Mouse (Mus musculus) ES-Bruce4 (cell line): ENCODE measurements at regions not wholly inside any gene's neighbourhood (a gene's known extent, or its start where the extent isn't known, plus 50 kb on each side); places are given as distances from the start of the nearest gene placed in this dataset.

Experiments used
- H3K27ac ChIP-seq: 2 replicates; pipeline ENCODE4 v1.5.1; 2012; ENCODE audit warnings: low read length, inconsistent platforms; ENCODE audit not compliant: insufficient read depth
- H3K27me3 ChIP-seq: 2 replicates; pipeline ENCODE4 v1.6.1; 2012; ENCODE audit warnings: mild to moderate bottlenecking, low read length, inconsistent platforms; ENCODE audit not compliant: control insufficient read depth, poor library complexity, insufficient read depth, severe bottlenecking
- H3K36me3 ChIP-seq: 2 replicates; pipeline ENCODE4 v1.6.1; 2012; ENCODE audit warnings: inconsistent platforms, mild to moderate bottlenecking, low read length, moderate library complexity; ENCODE audit not compliant: control insufficient read depth, poor library complexity, insufficient read depth, severe bottlenecking
- H3K4me1 ChIP-seq: one replicate; pipeline ENCODE4 v1.8.1; 2011; ENCODE audit warnings: low read length; ENCODE audit not compliant: control insufficient read depth, insufficient read depth
- H3K4me3 ChIP-seq: 2 replicates; pipeline ENCODE4 v1.5.1; 2011; ENCODE audit warnings: low read depth, mild to moderate bottlenecking, low read length
- H3K9ac ChIP-seq: 2 replicates; pipeline ENCODE4 v1.6.1; 2012; ENCODE audit warnings: low read depth, mild to moderate bottlenecking, inconsistent platforms; ENCODE audit not compliant: poor library complexity, severe bottlenecking
- H3K9me3 ChIP-seq: replicated peaks from 2 replicates; pipeline ENCODE4 v1.6.1; 2012; ENCODE audit warnings: mild to moderate bottlenecking, low read length, inconsistent platforms; ENCODE audit not compliant: control insufficient read depth, poor library complexity, insufficient read depth, severe bottlenecking
- CTCF ChIP-seq: IDR thresholded peaks from one replicate; pipeline ENCODE4 v1.8.1; 2011; ENCODE audit warnings: low read depth, low read length
- EP300 ChIP-seq: IDR thresholded peaks from 2 replicates; pipeline ENCODE4 v1.6.1; 2011; ENCODE audit warnings: low read depth, low read length; ENCODE audit not compliant: insufficient read depth
- POLR2A ChIP-seq: IDR thresholded peaks from one replicate; pipeline ENCODE4 v1.8.1; 2011; ENCODE audit warnings: low read length; ENCODE audit not compliant: insufficient read depth

- no peak for TF ChIP-seq CTCF
- no peak for TF ChIP-seq POLR2A
- no peak for TF ChIP-seq EP300
- Histone ChIP-seq H3K4me3 (no peak overlapping the region), H3K9me3 (no peaks in the 10 kb centered on the region), H3K4me1 (no peaks in the 10 kb centered on the region), H3K9ac (no peak overlapping the region), H3K36me3 (no peaks in the 10 kb centered on the region), H3K27ac (no peak overlapping the region), H3K27me3 (no peaks in the 10 kb centered on the region)
Measured at GRCm38 (mm10) chr16:69646156-69646555, 217.4 kb downstream of the Speer2 start.

GRCm38 (mm10) chr16:69607736-69608135 lies 255.8 kb downstream of the Speer2 start:
- H3K36me3 ChIP-seq: no peaks in the 10 kb centered on the region
- no peak overlapping the region for H3K9ac ChIP-seq
- TF ChIP-seq POLR2A: no peak
- no peak for TF ChIP-seq CTCF
- no peak for TF ChIP-seq EP300
- H3K4me3 ChIP-seq: no peak overlapping the region
- H3K27ac ChIP-seq: no peak overlapping the region
- H3K4me1 ChIP-seq: no peaks in the 10 kb centered on the region
- no peaks in the 10 kb centered on the region for H3K27me3 ChIP-seq
- no peaks in the 10 kb centered on the region for H3K9me3 ChIP-seq

- Histone ChIP-seq H3K9ac (no peak overlapping the region), H3K4me3 (no peak overlapping the region), H3K27ac (no peak overlapping the region), H3K36me3 (no peaks in the 10 kb centered on the region), H3K27me3 (no peaks in the 10 kb centered on the region), H3K4me1 (no peaks in the 10 kb centered on the region), H3K9me3 (no peaks in the 10 kb centered on the region)
- no peak for TF ChIP-seq EP300
- no peak for TF ChIP-seq CTCF
- no peak for TF ChIP-seq POLR2A
Measured at GRCm38 (mm10) chr16:69600978-69601377, 262.6 kb downstream of the Speer2 start.

- Histone ChIP-seq H3K4me3 (no peak overlapping the region), H3K9ac (no peak overlapping the region), H3K4me1 (no peaks in the 10 kb centered on the region), H3K27me3 (no peaks in the 10 kb centered on the region), H3K36me3 (no peaks in the 10 kb centered on the region), H3K9me3 (no peaks in the 10 kb centered on the region), H3K27ac (peak overlapping the region; percentile 19; the same call in 1 of the 2 replicates)
- no peak for TF ChIP-seq POLR2A
- TF ChIP-seq CTCF: no peak
- no peak for TF ChIP-seq EP300
Measured at GRCm38 (mm10) chr16:69577205-69577604, 286.3 kb downstream of the Speer2 start.

GRCm38 (mm10) chr16:69568189-69568588 lies 295.4 kb downstream of the Speer2 start:
- Histone ChIP-seq H3K9me3 (no peaks in the 10 kb centered on the region), H3K4me3 (no peak overlapping the region), H3K36me3 (no peaks in the 10 kb centered on the region), H3K9ac (no peak overlapping the region), H3K27ac (no peak overlapping the region), H3K27me3 (no peaks in the 10 kb centered on the region), H3K4me1 (no peaks in the 10 kb centered on the region)
- TF ChIP-seq CTCF (no peak), POLR2A (no peak), EP300 (no peak)

- Histone ChIP-seq H3K9me3 (no peaks in the 10 kb centered on the region), H3K9ac (no peak overlapping the region), H3K4me1 (no peaks in the 10 kb centered on the region), H3K4me3 (no peak overlapping the region), H3K27me3 (no peaks in the 10 kb centered on the region), H3K36me3 (no peaks in the 10 kb centered on the region), H3K27ac (no peak overlapping the region)
- TF ChIP-seq POLR2A (no peak), EP300 (no peak), CTCF (no peak)
Measured at GRCm38 (mm10) chr16:69567420-69568179, 295.9 kb downstream of the Speer2 start.
